Mouse (Mus musculus) embryonic facial prominence, embryonic 14.5 days (tissue): ENCODE measurements at regions not wholly inside any gene's neighbourhood (a gene's known extent, or its start where the extent isn't known, plus 50 kb on each side); places are given as distances from the start of the nearest gene placed in this dataset.

Experiments
- ATAC-seq: fragments of 200-750 bp; cut with Nextera tagmentation; 2 replicates; pipeline ENCODE4 v1.8.0; 2017; ENCODE audit warnings: low read depth, moderate number of reproducible peaks, moderate TSS enrichment
- DNase-seq: peaks from one replicate; pipeline ENCODE4 v3.0.0-alpha.2; 2015; ENCODE audit warnings: low spot score
- H3K27ac ChIP-seq: fragments of 300-500 bp; sonication (generic); replicated peaks from 2 replicates; pipeline ENCODE4 v1.5.1; 2014; ENCODE audit warnings: low read depth, mild to moderate bottlenecking, low read length, moderate library complexity
- H3K27me3 ChIP-seq: fragments of 300-500 bp; sonication (generic); replicated peaks from 2 replicates; pipeline ENCODE4 v1.6.1; 2014; ENCODE audit warnings: low read length; ENCODE audit not compliant: control insufficient read depth, insufficient read depth
- H3K36me3 ChIP-seq: fragments of 300-500 bp; sonication (generic); 2 replicates; pipeline ENCODE4 v1.6.1; 2014; ENCODE audit warnings: low read length, mixed read lengths; ENCODE audit not compliant: control insufficient read depth, insufficient read depth
- H3K4me1 ChIP-seq: fragments of 300-500 bp; sonication (generic); 2 replicates; pipeline ENCODE4 v1.6.1; 2014; ENCODE audit warnings: antibody characterized with exemption, low read length; ENCODE audit not compliant: control insufficient read depth, insufficient read depth
- H3K4me2 ChIP-seq: fragments of 300-500 bp; sonication (generic); 2 replicates; pipeline ENCODE4 v1.6.1; 2014; ENCODE audit warnings: low read depth, mild to moderate bottlenecking, low read length, moderate library complexity, mixed read lengths
- H3K4me3 ChIP-seq: fragments of 300-500 bp; sonication (generic); 2 replicates; pipeline ENCODE4 v1.5.1; 2014; ENCODE audit warnings: low read depth, mild to moderate bottlenecking, low read length
- H3K9ac ChIP-seq: fragments of 300-500 bp; sonication (generic); 2 replicates; pipeline ENCODE4 v1.6.1; 2014; ENCODE audit warnings: low read depth, mild to moderate bottlenecking, low read length, moderate library complexity, mixed read lengths
- H3K9me3 ChIP-seq: fragments of 300-500 bp; sonication (generic); 2 replicates; pipeline ENCODE4 v1.6.1; 2016; ENCODE audit warnings: low read length; ENCODE audit not compliant: control insufficient read depth
- WGBS: fragments of 180-500 bp; shearing (Covaris S2); extraction: QIAGEN DNeasy Blood & Tissue Kit; methylation state at CpG from one replicate; pipeline ENCODE4 v1.1.7; 2014; 5-methylcytosine and 5-hydroxymethylcytosine counted together

- DNase-seq, result no peak
- no peak overlapping the region for H3K4me2 ChIP-seq
Observed at GRCm38 (mm10) chr11:31542635-31543219, 129.0 kb downstream of the Bod1 start.

GRCm38 (mm10) chr11:31541425-31541824 is 130.3 kb downstream of the Bod1 start:
- no peak overlapping the region for H3K27ac ChIP-seq
- no peaks in the 10 kb centered on the region for H3K36me3 ChIP-seq
- WGBS, result 85% methylated on average over 3 of the region's 3 CpGs
- no peak overlapping the region for H3K9ac ChIP-seq
- DNase-seq (no peak), ATAC-seq (no peak)
- no peak overlapping the region for H3K4me2 ChIP-seq
- no peak overlapping the region for H3K4me3 ChIP-seq
- H3K9me3 ChIP-seq, result no peaks in the 10 kb centered on the region
- H3K27me3 ChIP-seq, result no peaks in the 10 kb centered on the region
- H3K4me1 ChIP-seq, result no peaks in the 10 kb centered on the region

More at GRCm38 (mm10) chr11:31542635-31543219, 129.0 kb downstream of the Bod1 start:
- WGBS, result 68% methylated on average over 8 of the region's 8 CpGs
- H3K4me1 ChIP-seq, result no peaks in the 10 kb centered on the region
- H3K9me3 ChIP-seq, result no peaks in the 10 kb centered on the region
- H3K27ac ChIP-seq, result no peak overlapping the region
- H3K27me3 ChIP-seq, result no peaks in the 10 kb centered on the region
- H3K4me3 ChIP-seq, result no peak overlapping the region
- H3K36me3 ChIP-seq, result no peaks in the 10 kb centered on the region
- no peak for ATAC-seq
- H3K9ac ChIP-seq, result no peak overlapping the region

GRCm38 (mm10) chr11:31540816-31541215 is 130.9 kb downstream of the Bod1 start:
- ATAC-seq (no peak), DNase-seq (no peak)
- H3K9me3 ChIP-seq, result no peaks in the 10 kb centered on the region
- H3K4me2 ChIP-seq, result no peak overlapping the region
- H3K4me1 ChIP-seq, result no peaks in the 10 kb centered on the region
- H3K9ac ChIP-seq, result no peak overlapping the region
- no peak overlapping the region for H3K27ac ChIP-seq
- no peaks in the 10 kb centered on the region for H3K27me3 ChIP-seq
- H3K36me3 ChIP-seq, result no peaks in the 10 kb centered on the region
- no peak overlapping the region for H3K4me3 ChIP-seq

- no peak overlapping the region for H3K27ac ChIP-seq
- H3K36me3 ChIP-seq, result no peaks in the 10 kb centered on the region
- H3K4me1 ChIP-seq, result no peaks in the 10 kb centered on the region
- H3K4me2 ChIP-seq, result no peak overlapping the region
- no peak overlapping the region for H3K9ac ChIP-seq
- WGBS, result 85% methylated on average over 2 of the region's 2 CpGs
- no peak overlapping the region for H3K4me3 ChIP-seq
- no peaks in the 10 kb centered on the region for H3K9me3 ChIP-seq
- ATAC-seq, result no peak
- no peaks in the 10 kb centered on the region for H3K27me3 ChIP-seq
- DNase-seq, result no peak
Observed at GRCm38 (mm10) chr11:31531416-31531815, 140.3 kb downstream of the Bod1 start.

GRCm38 (mm10) chr11:31530851-31531250 is 140.8 kb downstream of the Bod1 start:
- no peaks in the 10 kb centered on the region for H3K36me3 ChIP-seq
- H3K27ac ChIP-seq, result no peak overlapping the region
- no peaks in the 10 kb centered on the region for H3K27me3 ChIP-seq
- DNase-seq (no peak), ATAC-seq (no peak)
- no peak overlapping the region for H3K4me3 ChIP-seq
- no peaks in the 10 kb centered on the region for H3K9me3 ChIP-seq
- H3K4me2 ChIP-seq, result no peak overlapping the region
- H3K4me1 ChIP-seq, result no peaks in the 10 kb centered on the region
- no peak overlapping the region for H3K9ac ChIP-seq
- WGBS, result 69% methylated on average over 3 of the region's 3 CpGs

GRCm38 (mm10) chr11:31529686-31530085 is 142.0 kb downstream of the Bod1 start:
- ATAC-seq (no peak), DNase-seq (no peak)
- Histone ChIP-seq H3K27me3 (no peaks in the 10 kb centered on the region), H3K27ac (no peak overlapping the region), H3K4me2 (no peak overlapping the region), H3K36me3 (no peaks in the 10 kb centered on the region), H3K4me1 (no peaks in the 10 kb centered on the region), H3K4me3 (no peak overlapping the region), H3K9ac (no peak overlapping the region), H3K9me3 (no peaks in the 10 kb centered on the region)
- 82% methylated on average over 2 of the region's 2 CpGs for WGBS

- H3K27ac ChIP-seq, result no peak overlapping the region
- ATAC-seq, result no peak
- H3K27me3 ChIP-seq, result no peaks in the 10 kb centered on the region
- no peak overlapping the region for H3K4me3 ChIP-seq
- DNase-seq, result no peak
- H3K9ac ChIP-seq, result no peak overlapping the region
- no peak overlapping the region for H3K4me2 ChIP-seq
- no peaks in the 10 kb centered on the region for H3K4me1 ChIP-seq
- WGBS, result 67% methylated on average over 2 of the region's 2 CpGs
- no peaks in the 10 kb centered on the region for H3K9me3 ChIP-seq
- H3K36me3 ChIP-seq, result no peaks in the 10 kb centered on the region
Observed at GRCm38 (mm10) chr11:31524708-31525107, 147.0 kb downstream of the Bod1 start.

- H3K27ac ChIP-seq, result no peak overlapping the region
- no peaks in the 10 kb centered on the region for H3K4me1 ChIP-seq
- 80% methylated on average over 2 of the region's 2 CpGs for WGBS
- H3K4me2 ChIP-seq, result no peak overlapping the region
- H3K4me3 ChIP-seq, result no peak overlapping the region
- no peak for ATAC-seq
- no peaks in the 10 kb centered on the region for H3K27me3 ChIP-seq
- H3K9ac ChIP-seq, result no peak overlapping the region
- no peak for DNase-seq
- no peaks in the 10 kb centered on the region for H3K9me3 ChIP-seq
- H3K36me3 ChIP-seq, result no peaks in the 10 kb centered on the region
Observed at GRCm38 (mm10) chr11:31524065-31524618, 147.5 kb downstream of the Bod1 start.

GRCm38 (mm10) chr11:31522127-31522526 is 149.6 kb downstream of the Bod1 start:
- no peak overlapping the region for H3K4me3 ChIP-seq
- 86% methylated on average over 2 of the region's 2 CpGs for WGBS

More at GRCm38 (mm10) chr11:31522127-31522526, 149.6 kb downstream of the Bod1 start:
- Histone ChIP-seq H3K27me3 (no peaks in the 10 kb centered on the region), H3K9ac (no peak overlapping the region), H3K27ac (no peak overlapping the region), H3K4me2 (no peak overlapping the region), H3K36me3 (no peaks in the 10 kb centered on the region), H3K4me1 (no peaks in the 10 kb centered on the region), H3K9me3 (no peaks in the 10 kb centered on the region)
- ATAC-seq (no peak), DNase-seq (no peak)
